Mouse (Mus musculus) heart, adult 18-20 months (tissue): ENCODE data around the gene Large1. TPM values are rescaled to one million over a fixed set of nuclear protein-coding genes. Genes with fewer than 3 reads are reported as not detected.

Source experiments
- DNase-seq, 2 experiments: peaks; one replicate each; pipeline ENCODE4 v3.0.0; 2021 to 2022; ENCODE audit warnings: mixed read lengths in 1 of 2
- microRNA-seq, 2 experiments: library from miRNA; unstranded; fragments of <30 nt; microRNA quantifications; one replicate each; pipeline ENCODE4 v1.2.0; 2022
- total RNA-seq, 2 experiments: library from RNA; stranded (reverse); gene quantifications; 2 replicates each; pipeline ENCODE4 v1.2.3; 2021

Gene Large1
- total RNA-seq, 2 experiments from 2014 or later, result 40.0 to 41.8 TPM

- DNase-seq, result no peak
These were observed 575.5 kb downstream of the Large1 start for GRCm38 (mm10) chr8:72777797-72778196.

- DNase-seq, result no peak
These were observed 586.6 kb downstream of the Large1 start for GRCm38 (mm10) chr8:72766777-72767176.

GRCm38 (mm10) chr8:72765696-72766095 is 587.6 kb downstream of the Large1 start:
- no peak for DNase-seq

Small RNA genes lying within 50 kb of the gene (microRNA-seq; reads per million reads assigned to microRNA genes)
- 0 reads per million in 2 experiments for gene Mir28b
